Mouse (Mus musculus): ENCODE measurements around the gene Cfap97d1.

Gene Cfap97d1

GRCm38 (mm10) chr11:101984054-101985025 is at the start of gene Cfap97d1:
TSS of gene Cfap97d1 (plus strand) at chr11:101984279.
- peak; percentile 96 to 97 for DNase-seq

GRCm38 (mm10) chr11:101935743-101936142 is 48.3 kb upstream of the Cfap97d1 start:
- no peak for DNase-seq

- DNase-seq, result no peak
These were observed 47.7 kb upstream of the Cfap97d1 start for GRCm38 (mm10) chr11:101936421-101936820.

GRCm38 (mm10) chr11:101937108-101937507 is 47.0 kb upstream of the Cfap97d1 start:
- no peak for DNase-seq

GRCm38 (mm10) chr11:101943055-101943454 is 41.0 kb upstream of the Cfap97d1 start:
- no peak for DNase-seq

GRCm38 (mm10) chr11:101946525-101946924 is 37.6 kb upstream of the Cfap97d1 start:
- DNase-seq, result no peak

- DNase-seq, result no peak
These were observed 34.1 kb upstream of the Cfap97d1 start for GRCm38 (mm10) chr11:101950021-101950420.

GRCm38 (mm10) chr11:101952541-101953341 is 31.3 kb upstream of the Cfap97d1 start:
- peak; percentile 67 to 81 for DNase-seq

GRCm38 (mm10) chr11:101953441-101953840 is 30.6 kb upstream of the Cfap97d1 start:
- DNase-seq, result no peak

- DNase-seq, result no peak
These were observed 26.6 kb upstream of the Cfap97d1 start for GRCm38 (mm10) chr11:101957476-101957875.

GRCm38 (mm10) chr11:101963043-101963442 is 21.0 kb upstream of the Cfap97d1 start:
- no peak for DNase-seq

GRCm38 (mm10) chr11:101963473-101964291 is 20.4 kb upstream of the Cfap97d1 start:
- DNase-seq, result no peak

GRCm38 (mm10) chr11:101964647-101965046 is 19.4 kb upstream of the Cfap97d1 start:
- DNase-seq, result no peak

- no peak for DNase-seq
These were observed 18.5 kb upstream of the Cfap97d1 start for GRCm38 (mm10) chr11:101965553-101965952.

- no peak for DNase-seq
These were observed 17.0 kb upstream of the Cfap97d1 start, which contains the start of gene Sost for GRCm38 (mm10) chr11:101966965-101967614. TSS of gene Sost (minus strand) at chr11:101967015.

GRCm38 (mm10) chr11:101968311-101968710 is 15.8 kb upstream of the Cfap97d1 start:
- DNase-seq, result no peak

GRCm38 (mm10) chr11:101968791-101969190 is 15.3 kb upstream of the Cfap97d1 start:
- DNase-seq, result peak; percentile 71 to 88

GRCm38 (mm10) chr11:101969835-101970234 is 14.2 kb upstream of the Cfap97d1 start:
- no peak for DNase-seq

GRCm38 (mm10) chr11:101971410-101971809 is 12.7 kb upstream of the Cfap97d1 start:
- peak in 1 of 2 experiments; percentile 52 for DNase-seq

- no peak for DNase-seq
These were observed 12.0 kb upstream of the Cfap97d1 start for GRCm38 (mm10) chr11:101972097-101972496.

GRCm38 (mm10) chr11:101972651-101973050 is 11.4 kb upstream of the Cfap97d1 start:
- DNase-seq, result no peak

GRCm38 (mm10) chr11:101973496-101973895 is 10.6 kb upstream of the Cfap97d1 start:
- DNase-seq, result no peak
